Mouse (Mus musculus) stomach, embryonic 16.5 days (tissue): ENCODE data around the gene Cetn2. TPM values are rescaled to one million over a fixed set of nuclear protein-coding genes. Genes with fewer than 3 reads are reported as not detected.
A peak's percentile ranks its signal among the peaks of the same experiment; 100 is the strongest.

ENCODE experiments used
- ATAC-seq: fragments of 200-750 bp; cut with Nextera tagmentation; 2 replicates; pipeline ENCODE4 v1.8.0; 2017; ENCODE audit warnings: moderate number of reproducible peaks, moderate TSS enrichment; ENCODE audit not compliant: insufficient read depth, low FRiP score
- H3K27ac ChIP-seq: fragments of 300-500 bp; sonication (generic); 2 replicates; pipeline ENCODE4 v1.5.1; 2014; ENCODE audit warnings: low read length
- H3K27me3 ChIP-seq: fragments of 300-500 bp; sonication (generic); 2 replicates; pipeline ENCODE4 v1.6.1; 2014; ENCODE audit warnings: low read length, control low read depth, mixed read lengths; ENCODE audit not compliant: control insufficient read depth, insufficient read depth
- H3K36me3 ChIP-seq: fragments of 300-500 bp; sonication (generic); 2 replicates; pipeline ENCODE4 v1.6.1; 2014; ENCODE audit warnings: low read length; ENCODE audit not compliant: control insufficient read depth, insufficient read depth
- H3K4me1 ChIP-seq: fragments of 300-500 bp; sonication (generic); 2 replicates; pipeline ENCODE4 v1.6.1; 2014; ENCODE audit warnings: low read length, control low read depth, mixed read lengths; ENCODE audit not compliant: control insufficient read depth, insufficient read depth
- H3K4me2 ChIP-seq: fragments of 300-500 bp; sonication (generic); 2 replicates; pipeline ENCODE4 v1.6.1; 2014; ENCODE audit warnings: low read depth, low read length, mixed read lengths
- H3K4me3 ChIP-seq: fragments of 300-500 bp; sonication (generic); replicated peaks from 2 replicates; pipeline ENCODE4 v1.5.1; 2014; ENCODE audit warnings: mild to moderate bottlenecking, low read length
- H3K9ac ChIP-seq: fragments of 300-500 bp; sonication (generic); 2 replicates; pipeline ENCODE4 v1.6.1; 2014; ENCODE audit warnings: low read length
- H3K9me3 ChIP-seq: fragments of 300-500 bp; sonication (generic); replicated peaks from 2 replicates; pipeline ENCODE4 v1.6.1; 2016; ENCODE audit warnings: low read length, control low read depth; ENCODE audit not compliant: control insufficient read depth
- WGBS: fragments of 180-500 bp; shearing (Covaris S2); extraction: QIAGEN DNeasy Blood & Tissue Kit; methylation state at CpG from one replicate; pipeline ENCODE4 v1.1.7; 2014; 5-methylcytosine and 5-hydroxymethylcytosine counted together
- polyA plus RNA-seq: library from polyadenylated mRNA; unstranded; fragments of >200 nt; fragmentation: Nextera tagmentation; extraction: Ambion mirVana; gene quantifications from 2 replicates; pipeline ENCODE4 v1.2.1, GENCODE M21; 2015

Cetn2 gene
- polyA plus RNA-seq: 60.3 and 71.4 TPM in 2 replicates

- Histone ChIP-seq H3K4me2 (peak within 1 kb of the TSS; percentile 60), H3K27me3 (no peaks in the 10 kb centered on the region; the same call in 1 of the 2 replicates), H3K4me1 (peaks cover 5% of the 10 kb centered on the region; the same call in 1 of the 2 replicates), H3K27ac (peak within 1 kb of the TSS; percentile 46; the same call in 1 of the 2 replicates), H3K9me3 (no peaks in the 10 kb centered on the region), H3K4me3 (peak within 1 kb of the TSS; percentile 64), H3K36me3 (no peaks in the 10 kb centered on the region), H3K9ac (peak within 1 kb of the TSS; percentile 67)
- 9% methylated on average over 40 of the region's 41 CpGs for WGBS
- peak; percentile 98 for ATAC-seq
Measured at GRCm38 (mm10) chrX:72917884-72918681, at the start of gene Cetn2, which contains the start of gene Nsdhl. Cetn2 (minus strand) TSS chrX:72918411. Nsdhl (plus strand) TSS chrX:72918557.

GRCm38 (mm10) chrX:72962743-72963142, 44.5 kb upstream of the Cetn2 start:
- H3K27ac ChIP-seq: no peak overlapping the region
- H3K27me3 ChIP-seq: no peaks in the 10 kb centered on the region
- no peak overlapping the region for H3K9ac ChIP-seq
- 79% methylated on average over 3 of the region's 3 CpGs for WGBS
- no peaks in the 10 kb centered on the region for H3K4me1 ChIP-seq
- ATAC-seq: no peak
- no peak overlapping the region for H3K4me3 ChIP-seq
- no peaks in the 10 kb centered on the region for H3K36me3 ChIP-seq
- H3K9me3 ChIP-seq: no peaks in the 10 kb centered on the region
- no peak overlapping the region for H3K4me2 ChIP-seq

GRCm38 (mm10) chrX:72961511-72961910, 43.3 kb upstream of the Cetn2 start:
- H3K27ac ChIP-seq: no peak overlapping the region
- H3K4me1 ChIP-seq: no peaks in the 10 kb centered on the region
- H3K27me3 ChIP-seq: no peaks in the 10 kb centered on the region
- no peaks in the 10 kb centered on the region for H3K9me3 ChIP-seq
- WGBS: 79% methylated on average over 3 of the region's 3 CpGs
- no peak overlapping the region for H3K9ac ChIP-seq
- no peak overlapping the region for H3K4me3 ChIP-seq
- H3K4me2 ChIP-seq: no peak overlapping the region
- H3K36me3 ChIP-seq: no peaks in the 10 kb centered on the region
- no peak for ATAC-seq

GRCm38 (mm10) chrX:72960431-72960830, 42.2 kb upstream of the Cetn2 start:
- H3K4me2 ChIP-seq: no peak overlapping the region
- WGBS: 80% methylated on average over 4 of the region's 4 CpGs
- no peaks in the 10 kb centered on the region for H3K36me3 ChIP-seq
- no peaks in the 10 kb centered on the region for H3K4me1 ChIP-seq
- no peak overlapping the region for H3K9ac ChIP-seq
- H3K4me3 ChIP-seq: no peak overlapping the region
- no peaks in the 10 kb centered on the region for H3K27me3 ChIP-seq
- no peak overlapping the region for H3K27ac ChIP-seq
- no peaks in the 10 kb centered on the region for H3K9me3 ChIP-seq
- ATAC-seq: no peak

- no peak overlapping the region for H3K9ac ChIP-seq
- no peak overlapping the region for H3K27ac ChIP-seq
- H3K4me3 ChIP-seq: no peak overlapping the region
- H3K36me3 ChIP-seq: no peaks in the 10 kb centered on the region; the same call in 1 of the 2 replicates
- no peaks in the 10 kb centered on the region for H3K4me1 ChIP-seq
- H3K27me3 ChIP-seq: no peaks in the 10 kb centered on the region
- H3K9me3 ChIP-seq: no peaks in the 10 kb centered on the region
- H3K4me2 ChIP-seq: no peak overlapping the region
- ATAC-seq: no peak
- WGBS: 76% methylated on average over 4 of the region's 4 CpGs
Measured at GRCm38 (mm10) chrX:72956486-72956885, 38.3 kb upstream of the Cetn2 start.

GRCm38 (mm10) chrX:72953464-72953863, 35.3 kb upstream of the Cetn2 start:
- Histone ChIP-seq H3K4me3 (no peak overlapping the region), H3K36me3 (no peaks in the 10 kb centered on the region; the same call in 1 of the 2 replicates), H3K4me2 (no peak overlapping the region), H3K9ac (no peak overlapping the region), H3K27me3 (no peaks in the 10 kb centered on the region), H3K27ac (no peak overlapping the region), H3K4me1 (no peaks in the 10 kb centered on the region), H3K9me3 (no peaks in the 10 kb centered on the region)
- WGBS: 81% methylated on average over 4 of the region's 4 CpGs
- ATAC-seq: no peak

- Histone ChIP-seq H3K9ac (no peak overlapping the region), H3K4me3 (no peak overlapping the region), H3K27me3 (no peaks in the 10 kb centered on the region; the same call in 1 of the 2 replicates), H3K36me3 (no peaks in the 10 kb centered on the region), H3K4me1 (peaks cover 5% of the 10 kb centered on the region; the same call in 1 of the 2 replicates), H3K4me2 (no peak overlapping the region), H3K27ac (no peak overlapping the region), H3K9me3 (no peaks in the 10 kb centered on the region)
- no peak for ATAC-seq
- 73% methylated on average over 2 of the region's 2 CpGs for WGBS
Measured at GRCm38 (mm10) chrX:72921391-72921790, 3.2 kb upstream of the Cetn2 start.

- Histone ChIP-seq H3K36me3 (no peaks in the 10 kb centered on the region), H3K4me2 (peak overlapping the region; percentile 60), H3K4me3 (peak overlapping the region; percentile 64), H3K9me3 (no peaks in the 10 kb centered on the region), H3K27me3 (no peaks in the 10 kb centered on the region; the same call in 1 of the 2 replicates), H3K27ac (peak overlapping the region; percentile 46; the same call in 1 of the 2 replicates), H3K4me1 (peaks cover 5% of the 10 kb centered on the region; the same call in 1 of the 2 replicates), H3K9ac (peak overlapping the region; percentile 67)
- peak; percentile 52 for ATAC-seq
- WGBS: 7% methylated on average over 6 of the region's 6 CpGs
Measured at GRCm38 (mm10) chrX:72918682-72919059, 460 bp upstream of the Cetn2 start.

GRCm38 (mm10) chrX:72911611-72912010, 6.6 kb downstream of the Cetn2 start:
- no peak for ATAC-seq
- H3K4me2 ChIP-seq: no peak overlapping the region
- no peaks in the 10 kb centered on the region for H3K36me3 ChIP-seq
- H3K9me3 ChIP-seq: no peaks in the 10 kb centered on the region
- no peak overlapping the region for H3K4me3 ChIP-seq
- H3K9ac ChIP-seq: no peak overlapping the region
- no peak overlapping the region for H3K27ac ChIP-seq
- 77% methylated on average over 1 of the region's 1 CpGs for WGBS
- H3K27me3 ChIP-seq: no peaks in the 10 kb centered on the region; the same call in 1 of the 2 replicates
- no peaks in the 10 kb centered on the region for H3K4me1 ChIP-seq
